Comparison of ENCODE assay signal across 1 mouse cellular context in the genomic region with DNA sequence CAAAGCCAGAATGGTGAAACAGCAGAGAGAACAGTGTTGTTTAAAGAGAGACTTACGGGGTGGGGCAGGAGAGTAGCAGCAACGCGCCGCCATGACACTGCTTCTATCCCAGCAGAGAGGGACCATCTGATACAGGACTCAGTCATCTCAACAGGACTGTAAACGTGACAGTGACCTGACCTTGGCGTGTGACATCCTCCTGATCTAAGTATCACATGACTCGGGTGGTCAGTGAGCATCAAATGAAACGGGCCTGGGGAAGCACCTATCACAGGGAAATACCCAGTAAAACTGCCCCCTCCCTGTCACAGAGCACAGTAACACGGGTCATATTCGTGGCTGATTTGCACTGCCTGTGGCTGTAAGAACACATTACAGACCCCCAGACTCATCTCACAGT.
TF ChIP-seq lines count a peak whose summit lies in the region.

No protein-coding gene starts in this region.

TF ChIP-seq in CH12.LX, 34 proteins besides CTCF, POLR2A, EP300 and RAD21 (continued from another document):
- TF ChIP-seq USF1 (IDR thresholded peaks at IDR 0.05; ENCODE audit: low read depth, low read length), result peak; percentile 66
- no peak for TF ChIP-seq PAX5 (IDR thresholded peaks at IDR 0.05; ENCODE audit: low read length)
- TF ChIP-seq NRF1 (IDR thresholded peaks at IDR 0.05; ENCODE audit: low read depth, low read length), result no peak
- 0 out of 2 replicates have a peak, but pooled peaks have one; percentile 30 for TF ChIP-seq MEF2A (IDR thresholded peaks at IDR 0.05; ENCODE audit: borderline replicate concordance, low read depth, low read length)
- TF ChIP-seq ZC3H11A (IDR thresholded peaks at IDR 0.05; ENCODE audit: low read depth, low read length), result no peak
- no peak for TF ChIP-seq UBTF (IDR thresholded peaks at IDR 0.05; ENCODE audit: low read depth, low read length)
- no peak for TF ChIP-seq E2F4 (IDR thresholded peaks at IDR 0.05; ENCODE audit: insufficient replicate concordance, low read depth, low read length)
- TF ChIP-seq BHLHE40 (IDR thresholded peaks at IDR 0.05; ENCODE audit: low read depth, low read length), result peak; percentile 99
- no peak for TF ChIP-seq POLR2AphosphoS2 (IDR thresholded peaks at IDR 0.05; ENCODE audit: low read depth, low read length)
- TF ChIP-seq SIN3A (IDR thresholded peaks at IDR 0.05; ENCODE audit: low read length), result no peak
- no peak for TF ChIP-seq TBP (conservative IDR thresholded peaks at IDR 0.05; ENCODE audit: low read depth, low read length)
- no peak for TF ChIP-seq ZKSCAN1 (IDR thresholded peaks at IDR 0.05; ENCODE audit: borderline replicate concordance, low read depth, low read length)
- TF ChIP-seq ZMIZ1 (IDR thresholded peaks at IDR 0.05; ENCODE audit: low read depth, low read length), result no peak
- TF ChIP-seq ELF1 (IDR thresholded peaks at IDR 0.05; ENCODE audit: low read depth, low read length), result 0 out of 2 replicates have a peak, but pooled peaks have one; percentile 13
- TF ChIP-seq MAX (IDR thresholded peaks at IDR 0.05; ENCODE audit: low read length), result no peak
- TF ChIP-seq CHD1 (IDR thresholded peaks at IDR 0.05; ENCODE audit: low read depth, low read length), result no peak
- TF ChIP-seq MAFK (IDR thresholded peaks at IDR 0.05; ENCODE audit: insufficient replicate concordance, low read length), result no peak
- TF ChIP-seq NELFE (IDR thresholded peaks at IDR 0.05; ENCODE audit: low read depth, low read length), result no peak
- TF ChIP-seq SMC3 (IDR thresholded peaks at IDR 0.05; ENCODE audit: low read depth, low read length), result no peak
- TF ChIP-seq GABPA (IDR thresholded peaks at IDR 0.05; ENCODE audit: insufficient replicate concordance, low read depth, low read length), result no peak
- no peak for TF ChIP-seq JUN (IDR thresholded peaks at IDR 0.05; ENCODE audit: insufficient read depth, low read depth, low read length)
- TF ChIP-seq HCFC1 (IDR thresholded peaks at IDR 0.05; ENCODE audit: low read depth, low read length), result no peak
- no peak for TF ChIP-seq MYC (IDR thresholded peaks at IDR 0.05; ENCODE audit: low read depth, low read length)
- TF ChIP-seq JUND (conservative IDR thresholded peaks at IDR 0.05; ENCODE audit: low read depth, low read length), result no peak
- TF ChIP-seq USF2 (conservative IDR thresholded peaks at IDR 0.05; ENCODE audit: low read depth, low read length), result no peak
- no peak for TF ChIP-seq KAT2A (IDR thresholded peaks at IDR 0.05; ENCODE audit: insufficient replicate concordance, low read length)
- peak; percentile 70 for TF ChIP-seq MAZ (IDR thresholded peaks at IDR 0.05; ENCODE audit: low read depth, low read length)
- TF ChIP-seq ZNF384 (IDR thresholded peaks at IDR 0.05; ENCODE audit: low read depth, low read length), result no peak
